Mouse (Mus musculus): ENCODE results near the gene Tgfbr1.

Tgfbr1 gene

GRCm38 (mm10) chr4:47399824-47400223 is 46.8 kb downstream of the Tgfbr1 start:
- POLR2A ChIA-PET: no interaction called here
- CTCF ChIA-PET: interaction anchor here in 1 of 4 experiments (0.5 kb wide), 1 partner anchor 102 kb away, joined by 4 read pairs; no protein-coding TSS in a partner anchor

GRCm38 (mm10) chr4:47400314-47400713 is 47.3 kb downstream of the Tgfbr1 start:
- POLR2A ChIA-PET: no interaction called here
- CTCF ChIA-PET: no interaction called here

- POLR2A ChIA-PET: no interaction called here
- CTCF ChIA-PET: no interaction called here
Observed at GRCm38 (mm10) chr4:47402200-47402599, 49.2 kb downstream of the Tgfbr1 start.

- ChIA-PET POLR2A (no interaction called here), CTCF (no interaction called here)
Observed at GRCm38 (mm10) chr4:47404536-47404935, 51.5 kb downstream of the Tgfbr1 start.

- ChIA-PET POLR2A (no interaction called here), CTCF (interaction anchor here in 1 of 4 experiments (1.3 kb wide), 1 partner anchor 13 kb away, joined by 3 read pairs; no protein-coding TSS in a partner anchor)
Observed at GRCm38 (mm10) chr4:47407161-47407560, 54.1 kb downstream of the Tgfbr1 start.

- ChIA-PET POLR2A (interaction anchor here in 1 of 4 experiments (1.6 to 1.7 kb wide), 2 partner anchors 12 to 20 kb away, joined by 3 read pairs; no protein-coding TSS in a partner anchor), CTCF (interaction anchor here in 2 of 4 experiments (0.7 to 0.9 kb wide), 2 partner anchors 343 to 963 kb away, joined by 3 read pairs; no protein-coding TSS in a partner anchor)
Observed at GRCm38 (mm10) chr4:47417871-47418270, 64.8 kb downstream of the Tgfbr1 start.

GRCm38 (mm10) chr4:47419268-47419973 is 66.4 kb downstream of the Tgfbr1 start:
- ChIA-PET CTCF (interaction anchor here in 2 of 4 experiments (0.7 to 1.3 kb wide), 5 partner anchors 16 to 961 kb away, joined by 3 to 4 read pairs (median 3); no protein-coding TSS in a partner anchor), POLR2A (interaction anchor here in 1 of 4 experiments (1.1 to 1.7 kb wide), 2 partner anchors 11 to 28 kb away, joined by 3 read pairs; no protein-coding TSS in a partner anchor)

GRCm38 (mm10) chr4:47420191-47420590 is 67.2 kb downstream of the Tgfbr1 start:
- POLR2A ChIA-PET: interaction anchor here in 2 of 4 experiments (0.8 to 1.1 kb wide), 3 partner anchors 18 to 74 kb away, joined by 3 to 4 read pairs (median 3); no protein-coding TSS in a partner anchor

GRCm38 (mm10) chr4:47422194-47422593 is 69.2 kb downstream of the Tgfbr1 start:
- POLR2A ChIA-PET: no interaction called here
- CTCF ChIA-PET: no interaction called here

More at GRCm38 (mm10) chr4:47420191-47420590, 67.2 kb downstream of the Tgfbr1 start:
- CTCF ChIA-PET: interaction anchor here (0.5 to 1.3 kb wide), 8 partner anchors 13 to 961 kb away, joined by 3 to 6 read pairs (median 3); no protein-coding TSS in a partner anchor

- ChIA-PET POLR2A (no interaction called here), CTCF (no interaction called here)
Observed at GRCm38 (mm10) chr4:47422946-47423345, 69.9 kb downstream of the Tgfbr1 start.

- CTCF ChIA-PET: no interaction called here
- POLR2A ChIA-PET: no interaction called here
Observed at GRCm38 (mm10) chr4:47424376-47424775, 71.4 kb downstream of the Tgfbr1 start.

GRCm38 (mm10) chr4:47425247-47425830 is 72.3 kb downstream of the Tgfbr1 start:
- CTCF ChIA-PET: interaction anchor here in 3 of 4 experiments (0.6 to 1.6 kb wide), 3 partner anchors 12 to 884 kb away, joined by 3 to 9 read pairs (median 7); no protein-coding TSS in a partner anchor

GRCm38 (mm10) chr4:47427606-47428005 is 74.6 kb downstream of the Tgfbr1 start:
- CTCF ChIA-PET: interaction anchor here in 1 of 4 experiments (1.1 kb wide), 1 partner anchor 10 kb away, joined by 6 read pairs; no protein-coding TSS in a partner anchor
- POLR2A ChIA-PET: no interaction called here

More at GRCm38 (mm10) chr4:47425247-47425830, 72.3 kb downstream of the Tgfbr1 start:
- POLR2A ChIA-PET: interaction anchor here in 2 of 4 experiments (0.7 to 1.0 kb wide), 2 partner anchors 67 to 77 kb away, joined by 3 to 4 read pairs; no protein-coding TSS in a partner anchor

GRCm38 (mm10) chr4:47430557-47430956 is 77.5 kb downstream of the Tgfbr1 start:
- POLR2A ChIA-PET: interaction anchor here in 1 of 4 experiments (1.0 kb wide), 1 partner anchor 12 kb away, joined by 3 read pairs; no protein-coding TSS in a partner anchor
- CTCF ChIA-PET: no interaction called here

- POLR2A ChIA-PET: interaction anchor here in 1 of 4 experiments (0.8 kb wide), 1 partner anchor 71 kb away, joined by 3 read pairs; no protein-coding TSS in a partner anchor
Observed at GRCm38 (mm10) chr4:47431081-47431480, 78.1 kb downstream of the Tgfbr1 start.

GRCm38 (mm10) chr4:47432766-47433165 is 79.7 kb downstream of the Tgfbr1 start:
- ChIA-PET POLR2A (no interaction called here), CTCF (no interaction called here)

More at GRCm38 (mm10) chr4:47431081-47431480, 78.1 kb downstream of the Tgfbr1 start:
- CTCF ChIA-PET: no interaction called here

GRCm38 (mm10) chr4:47435131-47435530 is 82.1 kb downstream of the Tgfbr1 start:
- CTCF ChIA-PET: interaction anchor here (0.6 to 0.9 kb wide), 4 partner anchors 8 to 412 kb away, joined by 3 to 6 read pairs (median 4); no protein-coding TSS in a partner anchor
- POLR2A ChIA-PET: interaction anchor here in 3 of 4 experiments (0.7 to 1.6 kb wide), 5 partner anchors 39 to 1115 kb away, joined by 3 to 5 read pairs (median 3); partner anchors contain the start of genes Alg2 (in 1 of the 3), Sec61b (in 1 of the 3) and Tgfbr1 (in 1 of the 3)

- CTCF ChIA-PET: interaction anchor here (0.6 to 0.9 kb wide), 5 partner anchors 9 to 411 kb away, joined by 3 to 6 read pairs (median 4); no protein-coding TSS in a partner anchor
- POLR2A ChIA-PET: interaction anchor here in 3 of 4 experiments (0.7 to 1.6 kb wide), 9 partner anchors 38 to 1384 kb away, joined by 3 to 5 read pairs (median 3); partner anchors contain the start of genes Alg2 (in 2 of the 3), Sec61b (in 2 of the 3) and Tgfbr1 (in 1 of the 3)
Observed at GRCm38 (mm10) chr4:47435566-47436360, 82.7 kb downstream of the Tgfbr1 start.

Data from embryonic stem cell, embryonic (primary cell).